Mouse (Mus musculus) olfactory bulb, adult 2 months (tissue): ENCODE measurements around the gene Setd1b.

Experiments used
- CTCF ChIP-seq: fragments of 200-500 bp; IDR thresholded peaks from 2 replicates; pipeline ENCODE4 v1.5.1; 2012; ENCODE audit warnings: low read depth, mild to moderate bottlenecking, low read length, moderate library complexity; ENCODE audit not compliant: insufficient read depth
- POLR2A ChIP-seq: fragments of 200-500 bp; IDR thresholded peaks from 2 replicates; pipeline ENCODE4 v1.6.1; 2012; ENCODE audit warnings: mild to moderate bottlenecking, low read depth, low read length, moderate library complexity; ENCODE audit not compliant: insufficient read depth

GRCm38 (mm10) chr5:123152901-123153300, 10.9 kb downstream of the Setd1b start:
- TF ChIP-seq CTCF (no peak), POLR2A (no peak)
